Mouse (Mus musculus) liver, postnatal 0 days (tissue): ENCODE data around the gene Nyap1.

Experiments used
- CTCF ChIP-seq: sonication (generic); IDR thresholded peaks from 2 replicates; pipeline ENCODE4 v1.5.1; 2016; ENCODE audit warnings: antibody characterized with exemption, low read depth
- EP300 ChIP-seq: IDR thresholded peaks from 2 replicates; pipeline ENCODE4 v1.6.1; 2016; ENCODE audit warnings: antibody characterized with exemption, low read depth, mild to moderate bottlenecking

GRCm38 (mm10) chr5:137787151-137787928, 45.9 kb upstream of the Nyap1 start, which contains the start of the genes Mepce and Zcwpw1:
- peak; percentile 93 for TF ChIP-seq CTCF
- TF ChIP-seq EP300, result peak; percentile 46; the same call in 1 of the 2 replicates
